Mouse (Mus musculus): ENCODE data around the gene Kcnj12. TPM values are rescaled to one million over a fixed set of nuclear protein-coding genes. Genes with fewer than 3 reads are reported as not detected.

Gene Kcnj12
- polyA plus RNA-seq, 1 experiment: 5.8 TPM

- WGBS: 46% methylated on average over 8 of the region's 8 CpGs
- Histone ChIP-seq H3K4me1 (ENCODE audit: control insufficient read depth, insufficient read depth, low read length) (no peaks in the 10 kb centered on the region), H3K4me3 (replicated peaks; ENCODE audit: extremely low read depth, low read depth, low read length) (no peak overlapping the region)
- DNase-seq: peak; percentile 12
- no peak for TF ChIP-seq CTCF (IDR thresholded peaks at IDR 0.05; ENCODE audit: insufficient read depth, low read length)
- TF ChIP-seq POLR2A (IDR thresholded peaks at IDR 0.05; ENCODE audit: borderline replicate concordance, extremely low read depth, low read depth, low read length): no peak
These were observed 93.9 kb downstream of the Kcnj12 start for GRCm38 (mm10) chr11:61116226-61116625.

- TF ChIP-seq POLR2A (IDR thresholded peaks at IDR 0.05; ENCODE audit: borderline replicate concordance, extremely low read depth, low read depth, low read length): no peak
- TF ChIP-seq CTCF (IDR thresholded peaks at IDR 0.05; ENCODE audit: insufficient read depth, low read length): no peak
- no peaks in the 10 kb centered on the region for H3K4me1 ChIP-seq (ENCODE audit: control insufficient read depth, insufficient read depth, low read length)
- WGBS: 72% methylated on average over 3 of the region's 3 CpGs
- no peak for DNase-seq
- H3K4me3 ChIP-seq (replicated peaks; ENCODE audit: extremely low read depth, low read depth, low read length): no peak overlapping the region
These were observed 97.7 kb downstream of the Kcnj12 start for GRCm38 (mm10) chr11:61119996-61120583.

Other genes with a start within 250 kb of the Kcnj12 start
- gene Top3a, start 245.2 kb upstream of the Kcnj12 start, polyA plus RNA-seq (2012; rRNA removed): 6.1 and 6.9 TPM in 2 replicates
- 9.4 and 11.5 TPM in 2 replicates for gene Smcr8, start 245.0 kb upstream of the Kcnj12 start, polyA plus RNA-seq (2012; rRNA removed)
- gene Shmt1, start 210.8 kb upstream of the Kcnj12 start, polyA plus RNA-seq (2012; rRNA removed): 8.1 and 10.6 TPM in 2 replicates
- gene Dhrs7b, start 191.9 kb upstream of the Kcnj12 start, polyA plus RNA-seq (2012; rRNA removed): 10.8 and 14.3 TPM in 2 replicates
- 46.6 and 63.4 TPM in 2 replicates for gene Tmem11, start 143.3 kb upstream of the Kcnj12 start, polyA plus RNA-seq (2012; rRNA removed)
- 29.2 and 34.4 TPM in 2 replicates for gene Natd1, start 107.8 kb upstream of the Kcnj12 start, polyA plus RNA-seq (2012; rRNA removed)
- 29.4 and 48.0 TPM in 2 replicates for gene Map2k3, start 90.5 kb upstream of the Kcnj12 start, polyA plus RNA-seq (2012; rRNA removed)
- gene Tnfrsf13b, start 104.2 kb downstream of the Kcnj12 start, polyA plus RNA-seq (2012; rRNA removed): 26.2 and 26.4 TPM in 2 replicates
- gene Usp22, start 152.5 kb downstream of the Kcnj12 start, polyA plus RNA-seq (2012; rRNA removed): 37.6 and 43.6 TPM in 2 replicates
- gene Aldh3a1, start 185.0 kb downstream of the Kcnj12 start, polyA plus RNA-seq (2012; rRNA removed): 13.4 and 130 TPM in 2 replicates
- gene Aldh3a2, start 244.9 kb downstream of the Kcnj12 start, polyA plus RNA-seq (2012; rRNA removed): 84.6 and 94.5 TPM in 2 replicates

Data from lung, adult 2 months (tissue).